Mouse (Mus musculus) 416B (cell line): ENCODE measurements around the gene Mlkl.

Source experiments
- DNase-seq: peaks from one replicate; pipeline ENCODE4 v3.0.0; 2011; ENCODE audit warnings: low read depth

The Mlkl gene

GRCm38 (mm10) chr8:111337890-111338347, at the start of gene Mlkl:
Mlkl (minus strand) TSS chr8:111338177.
- DNase-seq: peak; percentile 93

- DNase-seq: no peak
Observed at GRCm38 (mm10) chr8:111385915-111386314, 47.9 kb upstream of the Mlkl start.

GRCm38 (mm10) chr8:111384628-111385027, 46.7 kb upstream of the Mlkl start:
- no peak for DNase-seq

- no peak for DNase-seq
Observed at GRCm38 (mm10) chr8:111375192-111375591, 37.2 kb upstream of the Mlkl start.

- no peak for DNase-seq
Observed at GRCm38 (mm10) chr8:111369711-111370110, 31.7 kb upstream of the Mlkl start.

GRCm38 (mm10) chr8:111367350-111367749, 29.4 kb upstream of the Mlkl start:
- DNase-seq: no peak

- no peak for DNase-seq
Observed at GRCm38 (mm10) chr8:111366610-111367234, 28.7 kb upstream of the Mlkl start.

- DNase-seq: no peak
Observed at GRCm38 (mm10) chr8:111363489-111363888, 25.5 kb upstream of the Mlkl start.

- DNase-seq: no peak
Observed at GRCm38 (mm10) chr8:111360579-111361209, 22.7 kb upstream of the Mlkl start.

GRCm38 (mm10) chr8:111359936-111360335, 22.0 kb upstream of the Mlkl start:
- DNase-seq: no peak

- DNase-seq: no peak
Observed at GRCm38 (mm10) chr8:111358905-111359304, 20.9 kb upstream of the Mlkl start.

GRCm38 (mm10) chr8:111357433-111357832, 19.5 kb upstream of the Mlkl start:
- DNase-seq: no peak

- no peak for DNase-seq
Observed at GRCm38 (mm10) chr8:111353497-111353896, 15.5 kb upstream of the Mlkl start.

GRCm38 (mm10) chr8:111352289-111352688, 14.3 kb upstream of the Mlkl start:
- no peak for DNase-seq

GRCm38 (mm10) chr8:111350577-111350976, 12.6 kb upstream of the Mlkl start:
- DNase-seq: peak; percentile 36

GRCm38 (mm10) chr8:111343225-111343624, 5.2 kb upstream of the Mlkl start:
- DNase-seq: peak; percentile 90

- no peak for DNase-seq
Observed at GRCm38 (mm10) chr8:111340186-111340585, 2.2 kb upstream of the Mlkl start.

- peak; percentile 86 for DNase-seq
Observed at GRCm38 (mm10) chr8:111338370-111339208, 612 bp upstream of the Mlkl start.

GRCm38 (mm10) chr8:111337311-111337889, 577 bp downstream of the Mlkl start:
- DNase-seq: peak; percentile 86

- DNase-seq: peak; percentile 12
Observed at GRCm38 (mm10) chr8:111336692-111337091, 1.3 kb downstream of the Mlkl start.

- no peak for DNase-seq
Observed at GRCm38 (mm10) chr8:111325222-111325790, 12.7 kb downstream of the Mlkl start.

- DNase-seq: no peak
Observed at GRCm38 (mm10) chr8:111314729-111315128, 23.2 kb downstream of the Mlkl start.
